Mouse (Mus musculus) kidney, embryonic 15.5 days (tissue): ENCODE measurements around the gene Prune2. TPM values are rescaled to one million over a fixed set of nuclear protein-coding genes. Genes with fewer than 3 reads are reported as not detected.
A peak's percentile ranks its signal among the peaks of the same experiment; 100 is the strongest.

Experiments used
- ATAC-seq: fragments of 200-750 bp; cut with Nextera tagmentation; replicated peaks from 2 replicates; pipeline ENCODE4 v1.8.0; 2017; ENCODE audit warnings: moderate TSS enrichment; ENCODE audit not compliant: low FRiP score
- H3K27ac ChIP-seq: fragments of 300-500 bp; sonication (generic); 2 replicates; pipeline ENCODE4 v1.5.1; 2015; ENCODE audit warnings: mild to moderate bottlenecking, inconsistent platforms
- H3K27me3 ChIP-seq: fragments of 300-500 bp; sonication (generic); 2 replicates; pipeline ENCODE4 v1.6.1; 2015; ENCODE audit warnings: inconsistent platforms
- H3K36me3 ChIP-seq: fragments of 300-500 bp; sonication (generic); 2 replicates; pipeline ENCODE4 v1.6.1; 2015; ENCODE audit warnings: inconsistent platforms
- H3K4me1 ChIP-seq: fragments of 300-500 bp; sonication (generic); 2 replicates; pipeline ENCODE4 v1.6.1; 2015; ENCODE audit warnings: inconsistent platforms
- H3K4me2 ChIP-seq: fragments of 300-500 bp; sonication (generic); 2 replicates; pipeline ENCODE4 v1.6.1; 2015; ENCODE audit warnings: moderate library complexity, mild to moderate bottlenecking, inconsistent platforms
- H3K4me3 ChIP-seq: fragments of 300-500 bp; sonication (generic); replicated peaks from 2 replicates; pipeline ENCODE4 v1.5.1; 2015; ENCODE audit warnings: mild to moderate bottlenecking, inconsistent platforms
- H3K9ac ChIP-seq: fragments of 300-500 bp; sonication (generic); 2 replicates; pipeline ENCODE4 v1.6.1; 2015; ENCODE audit warnings: mild to moderate bottlenecking, inconsistent platforms
- H3K9me3 ChIP-seq: fragments of 300-500 bp; sonication (generic); replicated peaks from 2 replicates; pipeline ENCODE4 v1.6.1; 2016; ENCODE audit warnings: inconsistent platforms
- WGBS: fragments of 180-500 bp; shearing (Covaris S2); methylation state at CpG from one replicate; pipeline ENCODE4 v1.1.7; 2015; ENCODE audit warnings: mixed read lengths; 5-methylcytosine and 5-hydroxymethylcytosine counted together
- polyA plus RNA-seq: library from polyadenylated mRNA; unstranded; fragments of >200 nt; fragmentation: Nextera tagmentation; extraction: Ambion mirVana; gene quantifications from 2 replicates; pipeline ENCODE4 v1.2.1, GENCODE M21; 2015

Gene Prune2
- polyA plus RNA-seq: 1.0 and 1.5 TPM in 2 replicates

- 0 out of 2 replicates have a peak within 1 kb of the TSS, but pooled peaks have one; percentile 21 for H3K9ac ChIP-seq
- peak; percentile 98 for ATAC-seq
- WGBS: under 1% methylated on average over 36 of the region's 36 CpGs
- H3K4me3 ChIP-seq: peak within 1 kb of the TSS; percentile 42
- peaks cover 51% of the 10 kb centered on the region for H3K27me3 ChIP-seq
- no peak within 1 kb of the TSS for H3K27ac ChIP-seq
- no peaks in the 10 kb centered on the region for H3K36me3 ChIP-seq
- peak within 1 kb of the TSS; percentile 81 for H3K4me2 ChIP-seq
- peaks cover 14% of the 10 kb centered on the region for H3K4me1 ChIP-seq
- H3K9me3 ChIP-seq: no peaks in the 10 kb centered on the region
Measured at GRCm38 (mm10) chr19:16955613-16956271, at the start of gene Prune2. Gene Prune2 (plus strand): TSS chr19:16956118.

DNA sequence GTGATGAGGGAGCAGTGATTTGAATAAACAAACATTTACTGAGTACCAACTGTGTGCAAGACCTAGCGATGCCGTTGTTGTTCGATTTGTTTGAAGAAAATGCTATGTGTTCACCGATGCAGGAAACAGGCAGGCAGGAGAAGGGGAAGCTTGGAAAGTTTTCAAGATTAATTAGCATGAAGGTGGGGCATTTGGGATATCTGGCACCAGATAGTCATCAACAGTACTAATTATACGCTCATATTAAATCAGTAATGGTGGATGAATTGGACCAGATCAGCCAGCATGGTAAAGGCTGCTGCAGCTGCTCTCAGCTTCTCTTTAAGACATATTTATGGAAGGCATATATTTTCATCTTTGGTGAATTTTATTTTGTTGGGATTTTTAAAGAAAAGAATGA is 44.4 kb upstream of the Prune2 start:
- Histone ChIP-seq H3K9me3 (peaks cover 3% of the 10 kb centered on the region; the same call in 1 of the 2 replicates), H3K27me3 (no peaks in the 10 kb centered on the region), H3K4me2 (no peak overlapping the region), H3K27ac (no peak overlapping the region), H3K4me3 (no peak overlapping the region), H3K9ac (no peak overlapping the region), H3K36me3 (no peaks in the 10 kb centered on the region), H3K4me1 (no peaks in the 10 kb centered on the region)
- WGBS: 74% methylated on average over 5 of the region's 5 CpGs
- no peak for ATAC-seq

DNA sequence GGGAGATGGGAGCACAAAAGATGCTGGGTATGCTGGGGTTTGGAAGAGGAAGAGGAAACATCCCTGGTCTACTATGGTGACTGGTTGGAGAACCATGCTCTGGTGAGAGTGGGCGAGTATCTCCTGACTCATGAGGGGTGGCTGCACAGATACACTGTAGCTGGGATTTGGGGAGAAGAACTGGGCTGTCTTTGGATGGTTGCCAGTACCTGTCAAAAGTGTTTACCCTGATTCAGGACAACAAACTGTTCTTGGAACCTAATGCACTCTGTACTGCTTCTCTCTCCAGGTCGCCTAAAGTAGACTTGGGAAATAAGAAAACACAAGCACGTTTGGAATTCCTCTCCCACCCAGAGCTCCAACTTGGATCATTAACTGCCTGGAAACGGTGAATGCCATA is 31.4 kb upstream of the Prune2 start:
- no peaks in the 10 kb centered on the region for H3K9me3 ChIP-seq
- ATAC-seq: no peak
- WGBS: 67% methylated on average over 4 of the region's 4 CpGs

DNA sequence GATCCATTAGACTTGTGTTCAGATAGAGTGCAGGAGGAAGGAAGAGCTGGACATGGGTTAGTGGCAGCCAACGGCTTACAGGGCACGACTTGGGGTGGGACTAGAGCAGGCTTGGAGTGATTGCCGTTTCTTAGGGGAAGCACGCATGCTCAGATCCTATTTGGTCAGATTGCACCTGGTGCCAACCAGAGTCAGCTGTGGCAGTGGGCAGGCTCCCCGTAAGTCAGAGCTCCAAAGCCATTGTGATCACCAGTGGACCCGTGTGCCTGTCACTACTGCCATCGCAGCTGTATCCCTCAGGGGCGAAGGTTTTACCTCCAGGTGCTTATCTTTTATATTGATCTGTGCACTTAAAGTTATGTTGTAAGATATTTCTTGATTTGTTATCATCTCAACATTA is 21.3 kb upstream of the Prune2 start:
- Histone ChIP-seq H3K9ac (no peak overlapping the region), H3K4me3 (no peak overlapping the region), H3K4me1 (no peaks in the 10 kb centered on the region), H3K27me3 (no peaks in the 10 kb centered on the region), H3K27ac (no peak overlapping the region), H3K36me3 (no peaks in the 10 kb centered on the region), H3K9me3 (no peaks in the 10 kb centered on the region), H3K4me2 (no peak overlapping the region)
- WGBS: 76% methylated on average over 8 of the region's 8 CpGs
- no peak for ATAC-seq

More for the DNA sequence above, 31.4 kb upstream of the Prune2 start:
- Histone ChIP-seq H3K9ac (no peak overlapping the region), H3K4me1 (no peaks in the 10 kb centered on the region), H3K36me3 (no peaks in the 10 kb centered on the region), H3K27me3 (no peaks in the 10 kb centered on the region), H3K4me2 (no peak overlapping the region), H3K27ac (no peak overlapping the region), H3K4me3 (no peak overlapping the region)

- no peaks in the 10 kb centered on the region for H3K9me3 ChIP-seq
- no peaks in the 10 kb centered on the region for H3K4me1 ChIP-seq
- peaks cover 7% of the 10 kb centered on the region for H3K27me3 ChIP-seq
- H3K9ac ChIP-seq: no peak overlapping the region
- no peak overlapping the region for H3K27ac ChIP-seq
- ATAC-seq: no peak
- no peaks in the 10 kb centered on the region for H3K36me3 ChIP-seq
- WGBS: 86% methylated on average over 2 of the region's 2 CpGs
- H3K4me3 ChIP-seq: no peak overlapping the region
- H3K4me2 ChIP-seq: no peak overlapping the region
Measured at GRCm38 (mm10) chr19:16948794-16949313, 7.1 kb upstream of the Prune2 start.

DNA sequence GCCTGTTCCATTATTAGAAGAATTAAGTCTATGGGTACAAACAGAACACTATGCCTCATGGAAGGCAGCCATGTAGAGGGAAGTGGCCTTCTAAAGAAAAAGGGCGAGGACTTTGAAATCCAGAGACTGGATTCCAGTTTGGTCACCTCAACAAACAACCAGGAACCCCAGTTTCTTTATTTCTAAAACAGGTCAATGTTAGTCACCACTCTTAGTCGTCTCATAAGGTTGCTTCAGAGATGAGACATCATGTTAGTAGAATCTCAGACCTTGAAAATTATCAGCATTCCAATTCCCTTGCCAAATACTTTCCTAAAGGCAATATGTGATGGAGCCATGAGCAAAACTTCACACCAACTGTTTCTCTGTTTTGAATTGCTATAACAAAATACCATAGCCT is 6.6 kb upstream of the Prune2 start:
- H3K4me2 ChIP-seq: no peak overlapping the region
- no peak overlapping the region for H3K4me3 ChIP-seq
- no peak overlapping the region for H3K9ac ChIP-seq
- WGBS: 93% methylated on average over 2 of the region's 2 CpGs
- no peaks in the 10 kb centered on the region for H3K4me1 ChIP-seq
- no peaks in the 10 kb centered on the region for H3K36me3 ChIP-seq
- no peak overlapping the region for H3K27ac ChIP-seq
- peaks cover 11% of the 10 kb centered on the region for H3K27me3 ChIP-seq
- no peak for ATAC-seq
- no peaks in the 10 kb centered on the region for H3K9me3 ChIP-seq

GRCm38 (mm10) chr19:16950051-16950450 is 5.9 kb upstream of the Prune2 start:
- Histone ChIP-seq H3K4me1 (no peaks in the 10 kb centered on the region), H3K4me2 (no peak overlapping the region), H3K9me3 (no peaks in the 10 kb centered on the region), H3K27ac (no peak overlapping the region), H3K36me3 (no peaks in the 10 kb centered on the region), H3K27me3 (peaks cover 18% of the 10 kb centered on the region), H3K4me3 (no peak overlapping the region), H3K9ac (no peak overlapping the region)
- WGBS: 60% methylated on average over 9 of the region's 9 CpGs
- no peak for ATAC-seq

DNA sequence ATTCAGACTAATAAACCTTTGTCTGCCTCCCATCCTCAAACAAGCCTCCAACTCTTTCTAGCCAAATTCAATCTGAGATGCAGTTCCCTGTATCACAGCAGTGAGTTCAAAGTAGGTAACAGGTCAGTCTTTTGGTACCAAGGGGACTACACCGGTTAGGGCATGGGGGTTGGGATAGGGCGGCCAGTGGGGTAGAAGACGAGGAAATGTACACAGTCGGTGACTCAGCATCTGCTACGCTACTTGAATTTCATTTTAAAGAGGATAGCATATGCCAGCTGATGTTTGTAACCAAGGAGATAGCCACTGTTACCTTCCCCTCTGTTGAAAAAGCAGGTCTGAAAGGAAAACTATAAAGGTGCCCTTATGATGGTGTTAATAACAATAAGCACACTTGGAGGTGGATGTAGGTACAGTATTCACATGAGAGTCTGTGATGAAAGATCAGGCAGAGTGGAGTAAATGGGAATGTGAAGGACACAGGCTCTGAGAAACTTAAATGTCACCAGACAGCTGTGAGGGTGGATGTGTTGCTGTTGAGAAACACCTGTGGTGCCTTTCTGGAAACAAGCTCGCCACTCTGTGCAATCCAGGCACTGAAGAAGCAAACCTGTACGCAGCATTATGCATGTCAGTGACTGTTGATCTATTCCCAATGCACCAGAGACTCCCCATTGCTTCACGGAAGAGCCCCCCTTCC is 5.1 kb upstream of the Prune2 start:
- H3K36me3 ChIP-seq: no peaks in the 10 kb centered on the region
- H3K4me2 ChIP-seq: no peak overlapping the region
- H3K4me1 ChIP-seq: peaks cover 4% of the 10 kb centered on the region
- no peak for ATAC-seq
- H3K9me3 ChIP-seq: no peaks in the 10 kb centered on the region
- WGBS: 72% methylated on average over 8 of the region's 8 CpGs
- no peak overlapping the region for H3K4me3 ChIP-seq
- H3K27me3 ChIP-seq: peaks cover 25% of the 10 kb centered on the region
- no peak overlapping the region for H3K27ac ChIP-seq
- no peak overlapping the region for H3K9ac ChIP-seq

DNA sequence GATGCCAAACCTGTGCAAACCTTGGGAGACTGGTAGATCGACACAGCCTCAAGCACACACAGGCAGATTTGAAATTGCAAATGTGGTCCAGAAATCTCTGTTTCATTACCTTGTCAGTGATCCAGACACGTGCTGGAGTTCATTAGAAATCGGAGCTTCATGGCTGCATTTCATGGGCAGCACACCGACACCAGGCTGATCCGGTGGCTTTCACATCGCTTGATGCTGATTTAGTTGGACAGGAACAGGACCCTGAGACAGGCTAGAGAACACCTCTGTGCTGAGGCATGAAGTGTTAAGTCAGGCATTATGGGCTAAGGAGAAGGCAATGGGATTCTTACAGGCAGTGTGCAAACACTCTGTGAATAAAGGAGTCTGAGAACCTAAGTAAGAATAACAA is 1.2 kb upstream of the Prune2 start:
- peaks cover 49% of the 10 kb centered on the region for H3K27me3 ChIP-seq
- no peak overlapping the region for H3K4me2 ChIP-seq
- H3K27ac ChIP-seq: no peak overlapping the region
- H3K9me3 ChIP-seq: no peaks in the 10 kb centered on the region
- no peak overlapping the region for H3K4me3 ChIP-seq
- no peak for ATAC-seq
- H3K36me3 ChIP-seq: no peaks in the 10 kb centered on the region
- no peak overlapping the region for H3K9ac ChIP-seq
- 75% methylated on average over 6 of the region's 6 CpGs for WGBS
- peaks cover 14% of the 10 kb centered on the region for H3K4me1 ChIP-seq

- no peaks in the 10 kb centered on the region for H3K9me3 ChIP-seq
- 55% methylated on average over 9 of the region's 9 CpGs for WGBS
- no peaks in the 10 kb centered on the region for H3K36me3 ChIP-seq
- H3K27ac ChIP-seq: no peak overlapping the region
- peak overlapping the region; percentile 81 for H3K4me2 ChIP-seq
- no peak overlapping the region for H3K9ac ChIP-seq
- H3K27me3 ChIP-seq: peaks cover 51% of the 10 kb centered on the region
- ATAC-seq: 0 out of 2 replicates have a peak, but pooled peaks have one; percentile 2
- H3K4me1 ChIP-seq: peaks cover 14% of the 10 kb centered on the region
- H3K4me3 ChIP-seq: no peak overlapping the region
Measured at GRCm38 (mm10) chr19:16955231-16955612, 696 bp upstream of the Prune2 start.

DNA sequence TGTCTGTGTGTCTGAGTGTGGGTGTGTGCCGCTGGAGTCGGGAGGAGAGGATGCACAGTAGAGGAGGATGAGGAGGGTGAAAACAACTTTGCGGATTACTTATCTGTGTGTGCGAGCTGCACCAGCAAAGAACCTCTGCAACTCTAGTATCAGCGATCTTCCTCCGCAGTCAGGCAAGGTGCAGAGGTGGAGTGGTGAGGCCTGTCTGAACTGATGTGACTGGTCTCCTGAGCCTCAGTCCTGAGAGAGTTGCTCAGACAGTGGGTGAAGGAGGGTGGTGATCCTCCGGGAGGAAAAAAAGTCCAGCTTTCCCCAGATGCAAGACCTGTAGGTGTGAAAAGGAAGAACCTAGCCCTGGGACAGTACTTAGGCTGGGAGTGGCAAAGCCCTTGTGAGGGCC is 401 bp downstream of the Prune2 start:
- H3K9ac ChIP-seq: 0 out of 2 replicates have a peak overlapping the region, but pooled peaks have one; percentile 21
- H3K4me2 ChIP-seq: peak overlapping the region; percentile 81
- H3K4me1 ChIP-seq: peaks cover 14% of the 10 kb centered on the region
- peak overlapping the region; percentile 42 for H3K4me3 ChIP-seq
- H3K27ac ChIP-seq: no peak overlapping the region
- no peak; the same call in none of the 2 replicates for ATAC-seq
- no peaks in the 10 kb centered on the region for H3K36me3 ChIP-seq
- peaks cover 51% of the 10 kb centered on the region for H3K27me3 ChIP-seq
- 3% methylated on average over 7 of the region's 7 CpGs for WGBS
- H3K9me3 ChIP-seq: no peaks in the 10 kb centered on the region

GRCm38 (mm10) chr19:16959051-16959450 is 3.1 kb downstream of the Prune2 start:
- no peak overlapping the region for H3K9ac ChIP-seq
- peaks cover 42% of the 10 kb centered on the region for H3K27me3 ChIP-seq
- no peak overlapping the region for H3K4me2 ChIP-seq
- 78% methylated on average over 4 of the region's 4 CpGs for WGBS
- no peaks in the 10 kb centered on the region for H3K36me3 ChIP-seq
- H3K9me3 ChIP-seq: no peaks in the 10 kb centered on the region
- H3K4me3 ChIP-seq: no peak overlapping the region
- H3K4me1 ChIP-seq: peaks cover 14% of the 10 kb centered on the region
- no peak for ATAC-seq
- no peak overlapping the region for H3K27ac ChIP-seq
